Mouse (Mus musculus): ENCODE measurements at regions not wholly inside any gene's neighbourhood (a gene's known extent, or its start where the extent isn't known, plus 50 kb on each side); places are given as distances from the start of the nearest gene placed in this dataset.

DNA sequence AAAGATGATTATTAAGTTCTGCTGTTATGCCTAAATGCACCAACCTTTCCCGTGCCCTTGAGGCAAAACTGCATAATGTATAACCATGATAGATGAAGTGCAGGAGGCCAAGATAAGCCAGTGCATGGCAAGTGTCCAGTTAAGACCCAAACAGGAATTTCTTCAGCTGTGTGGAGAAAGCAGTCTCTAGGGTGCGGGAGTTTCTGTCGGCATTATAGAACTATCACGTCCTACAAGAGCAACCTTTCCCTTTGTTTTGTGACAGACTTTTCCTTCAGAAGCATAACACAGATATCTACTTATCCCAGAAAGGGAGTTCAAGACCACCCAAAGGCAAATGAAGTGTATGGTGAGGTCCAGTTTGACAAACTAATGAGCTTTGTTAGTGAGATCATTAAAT lies 560.1 kb upstream of the Cdh18 start:
- Histone ChIP-seq H3K4me2 (ENCODE audit: low read length) (no peak overlapping the region), H3K36me3 (ENCODE audit: control insufficient read depth, insufficient read depth, low read length) (no peaks in the 10 kb centered on the region), H3K27me3 (ENCODE audit: control insufficient read depth, insufficient read depth, low read depth, low read length) (no peaks in the 10 kb centered on the region), H3K9ac (ENCODE audit: low read depth, low read length) (no peak overlapping the region), H3K4me1 (ENCODE audit: control insufficient read depth, insufficient read depth, low read length) (no peaks in the 10 kb centered on the region), H3K9me3 (replicated peaks; ENCODE audit: control insufficient read depth, low read length, poor library complexity, severe bottlenecking) (no peaks in the 10 kb centered on the region), H3K27ac (ENCODE audit: low read length) (no peak overlapping the region), H3K4me3 (ENCODE audit: low read depth, low read length) (no peak overlapping the region)
- ATAC-seq: no peak
- 84% methylated on average over 4 of the region's 4 CpGs for WGBS

DNA sequence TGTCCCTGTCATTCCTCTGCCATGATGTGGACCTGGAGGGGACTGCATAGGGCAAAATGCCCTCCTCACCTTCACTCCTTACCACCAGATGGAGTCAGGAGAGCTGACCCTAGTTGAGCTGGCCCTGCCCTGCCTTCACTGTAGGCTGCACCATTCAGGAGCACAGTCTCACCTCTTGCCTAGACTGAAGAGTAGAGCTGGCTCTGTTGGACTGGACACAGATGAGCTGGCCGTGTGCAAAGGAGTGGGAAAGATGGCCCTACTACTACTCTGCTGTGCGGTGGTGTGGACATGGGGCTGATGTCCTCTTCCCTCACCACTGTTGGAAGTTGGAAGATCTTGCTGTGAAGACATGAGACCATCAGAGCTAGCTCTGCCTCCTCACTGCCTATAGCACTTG lies 555.5 kb upstream of the Cdh18 start:
- H3K36me3 ChIP-seq (ENCODE audit: control insufficient read depth, insufficient read depth, low read length): no peaks in the 10 kb centered on the region
- no peak for ATAC-seq
- no peaks in the 10 kb centered on the region for H3K27me3 ChIP-seq (ENCODE audit: control insufficient read depth, insufficient read depth, low read depth, low read length)
- no peak overlapping the region for H3K4me2 ChIP-seq (ENCODE audit: low read length)
- H3K4me1 ChIP-seq (ENCODE audit: control insufficient read depth, insufficient read depth, low read length): no peaks in the 10 kb centered on the region
- H3K4me3 ChIP-seq (ENCODE audit: low read depth, low read length): no peak overlapping the region
- WGBS: 75% methylated on average over 2 of the region's 2 CpGs
- no peak overlapping the region for H3K9ac ChIP-seq (ENCODE audit: low read depth, low read length)
- H3K9me3 ChIP-seq (replicated peaks; ENCODE audit: control insufficient read depth, low read length, poor library complexity, severe bottlenecking): no peaks in the 10 kb centered on the region
- H3K27ac ChIP-seq (ENCODE audit: low read length): no peak overlapping the region

DNA sequence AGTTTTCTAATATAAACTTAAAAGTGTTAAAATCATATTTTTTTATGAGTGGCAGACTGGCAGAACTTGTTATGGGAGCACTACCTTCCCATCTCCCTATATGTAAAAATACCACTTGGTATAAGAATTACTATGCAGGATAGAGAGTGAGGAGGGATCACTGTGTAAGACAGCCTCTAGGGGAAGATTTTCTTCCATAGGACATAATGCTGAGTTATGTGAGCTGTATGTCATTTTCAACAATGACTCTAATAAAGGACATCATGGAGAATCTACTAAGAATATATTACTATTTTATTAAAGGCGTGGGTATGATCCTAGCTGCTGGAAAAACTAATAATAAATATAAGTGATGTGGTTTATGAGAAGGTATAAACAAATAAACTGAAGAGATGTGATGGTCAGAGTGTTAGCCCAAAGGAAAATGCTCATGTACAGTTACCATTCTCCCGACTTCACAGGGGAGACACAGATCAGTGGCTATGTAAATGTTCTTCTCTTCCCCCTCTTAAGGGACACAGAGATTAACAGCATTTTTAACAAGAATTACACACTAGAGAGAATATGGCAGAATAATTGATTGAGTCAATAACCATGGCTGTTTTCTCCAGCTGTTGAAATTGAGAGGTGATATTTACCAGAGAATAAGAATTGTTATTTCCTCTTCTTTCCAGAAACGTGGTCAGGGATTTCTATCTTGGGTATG lies 553.5 kb upstream of the Cdh18 start:
- Histone ChIP-seq H3K36me3 (ENCODE audit: control insufficient read depth, insufficient read depth, low read length) (no peaks in the 10 kb centered on the region), H3K27ac (ENCODE audit: low read length) (no peak overlapping the region)
- WGBS: 69% methylated on average over 3 of the region's 3 CpGs

DNA sequence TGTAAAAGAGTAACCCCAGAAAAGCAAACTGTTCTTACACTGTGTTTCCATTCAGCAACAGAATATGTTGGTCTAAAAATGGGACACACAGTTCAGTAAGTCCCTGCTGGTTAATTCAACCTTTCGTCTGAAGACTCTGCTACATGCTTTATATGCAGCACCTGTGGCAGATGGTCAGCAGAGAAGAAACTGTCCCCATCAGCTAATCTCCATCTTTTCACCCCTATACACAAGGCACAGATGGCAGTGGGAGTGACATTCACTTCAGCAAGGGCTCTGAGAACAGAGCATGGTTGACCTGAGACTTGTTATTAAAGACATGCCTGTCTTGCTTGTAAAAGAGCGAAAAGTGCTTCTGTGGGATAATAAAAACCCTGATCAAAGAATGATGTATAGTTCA lies 528.8 kb upstream of the Cdh18 start:
- Histone ChIP-seq H3K27me3 (ENCODE audit: control insufficient read depth, insufficient read depth, low read depth, low read length) (no peaks in the 10 kb centered on the region), H3K4me1 (ENCODE audit: control insufficient read depth, insufficient read depth, low read length) (no peaks in the 10 kb centered on the region), H3K27ac (ENCODE audit: low read length) (no peak overlapping the region), H3K9me3 (replicated peaks; ENCODE audit: control insufficient read depth, low read length, poor library complexity, severe bottlenecking) (no peaks in the 10 kb centered on the region), H3K9ac (ENCODE audit: low read depth, low read length) (no peak overlapping the region), H3K4me3 (ENCODE audit: low read depth, low read length) (no peak overlapping the region), H3K4me2 (ENCODE audit: low read length) (no peak overlapping the region), H3K36me3 (ENCODE audit: control insufficient read depth, insufficient read depth, low read length) (no peaks in the 10 kb centered on the region)
- WGBS: 67% methylated on average over 2 of the region's 2 CpGs
- no peak for ATAC-seq

More for the DNA sequence above, 553.5 kb upstream of the Cdh18 start:
- Histone ChIP-seq H3K4me3 (ENCODE audit: low read depth, low read length) (no peak overlapping the region), H3K27me3 (ENCODE audit: control insufficient read depth, insufficient read depth, low read depth, low read length) (no peaks in the 10 kb centered on the region), H3K4me1 (ENCODE audit: control insufficient read depth, insufficient read depth, low read length) (no peaks in the 10 kb centered on the region), H3K4me2 (ENCODE audit: low read length) (no peak overlapping the region), H3K9me3 (replicated peaks; ENCODE audit: control insufficient read depth, low read length, poor library complexity, severe bottlenecking) (no peaks in the 10 kb centered on the region), H3K9ac (ENCODE audit: low read depth, low read length) (no peak overlapping the region)
- no peak for ATAC-seq

DNA sequence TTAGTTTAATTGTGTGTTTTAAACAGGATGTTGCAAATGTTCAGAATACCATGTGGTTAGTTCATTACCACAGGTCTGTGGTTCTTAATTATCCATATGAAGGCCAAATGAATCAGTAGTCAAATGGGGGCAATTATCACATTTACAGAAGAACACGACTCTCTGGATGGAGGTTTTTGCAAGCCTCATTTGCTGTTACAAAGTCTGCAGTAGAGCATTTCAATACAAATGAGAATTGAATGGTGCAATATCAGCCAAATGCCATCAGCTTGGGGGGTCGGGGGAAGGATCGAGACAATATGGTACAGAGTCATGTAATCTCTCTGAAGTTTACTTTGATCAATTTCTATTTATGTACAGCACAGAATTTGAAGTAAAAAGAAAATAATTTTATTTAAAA lies 518.6 kb upstream of the Cdh18 start:
- no peak overlapping the region for H3K4me3 ChIP-seq (ENCODE audit: low read depth, low read length)
- H3K27me3 ChIP-seq (ENCODE audit: control insufficient read depth, insufficient read depth, low read depth, low read length): no peaks in the 10 kb centered on the region
- no peaks in the 10 kb centered on the region for H3K36me3 ChIP-seq (ENCODE audit: control insufficient read depth, insufficient read depth, low read length)
- H3K4me1 ChIP-seq (ENCODE audit: control insufficient read depth, insufficient read depth, low read length): no peaks in the 10 kb centered on the region
- H3K27ac ChIP-seq (ENCODE audit: low read length): no peak overlapping the region
- no peaks in the 10 kb centered on the region for H3K9me3 ChIP-seq (replicated peaks; ENCODE audit: control insufficient read depth, low read length, poor library complexity, severe bottlenecking)
- ATAC-seq: no peak
- H3K4me2 ChIP-seq (ENCODE audit: low read length): no peak overlapping the region
- no peak overlapping the region for H3K9ac ChIP-seq (ENCODE audit: low read depth, low read length)
- 59% methylated on average over 3 of the region's 3 CpGs for WGBS

DNA sequence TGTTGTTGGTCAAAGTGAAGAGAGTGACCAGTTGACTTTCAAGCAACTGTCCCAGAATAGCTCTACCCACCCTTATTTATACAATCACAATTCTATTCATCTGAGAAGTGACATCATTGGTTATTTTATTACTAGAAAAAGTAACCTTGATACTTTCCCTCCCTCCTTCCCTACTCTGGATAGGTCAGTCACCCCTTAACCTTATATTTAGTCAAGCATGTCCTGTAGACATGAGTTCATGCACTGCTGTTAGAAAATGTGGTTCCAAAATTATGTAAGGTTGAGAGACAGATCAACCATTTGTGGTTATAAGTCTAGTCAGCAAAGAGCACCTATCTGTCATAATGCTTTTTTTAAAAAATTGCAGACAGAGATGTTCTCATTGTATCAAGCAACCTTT lies 502.4 kb upstream of the Cdh18 start:
- no peaks in the 10 kb centered on the region for H3K27me3 ChIP-seq (ENCODE audit: control insufficient read depth, insufficient read depth, low read depth, low read length)
- no peak overlapping the region for H3K27ac ChIP-seq (ENCODE audit: low read length)
- no peaks in the 10 kb centered on the region for H3K4me1 ChIP-seq (ENCODE audit: control insufficient read depth, insufficient read depth, low read length)
- no peak overlapping the region for H3K4me2 ChIP-seq (ENCODE audit: low read length)
- H3K9ac ChIP-seq (ENCODE audit: low read depth, low read length): no peak overlapping the region
- no peak overlapping the region for H3K4me3 ChIP-seq (ENCODE audit: low read depth, low read length)
- ATAC-seq: no peak
- no peaks in the 10 kb centered on the region for H3K36me3 ChIP-seq (ENCODE audit: control insufficient read depth, insufficient read depth, low read length)
- no peaks in the 10 kb centered on the region for H3K9me3 ChIP-seq (replicated peaks; ENCODE audit: control insufficient read depth, low read length, poor library complexity, severe bottlenecking)

DNA sequence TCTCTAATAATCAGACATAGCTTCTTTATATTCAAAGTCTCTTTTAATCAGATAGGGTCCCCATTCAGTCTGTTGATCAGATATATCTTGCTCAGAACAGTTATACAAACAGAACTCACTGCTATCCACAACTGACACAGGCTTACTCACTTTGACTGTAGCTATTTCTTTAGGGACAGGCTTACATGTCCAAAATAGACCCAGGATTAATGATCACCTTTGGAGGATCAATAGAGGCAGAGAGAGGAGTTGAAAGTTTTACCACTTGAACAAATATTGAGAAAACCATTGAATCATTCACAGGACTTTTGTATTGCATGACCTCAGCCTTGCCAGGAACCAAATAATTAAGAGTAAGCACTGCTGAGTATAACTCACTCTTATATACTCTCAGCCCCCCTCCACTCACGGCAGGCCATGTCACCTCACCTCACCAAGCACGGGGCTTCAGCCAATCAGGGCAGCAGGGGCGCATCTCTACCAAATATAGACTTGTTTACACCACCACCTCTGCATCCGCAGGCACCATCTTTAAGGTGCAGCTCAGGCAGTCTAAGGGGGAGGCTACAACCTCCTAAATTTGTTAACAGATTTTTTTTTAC lies 501.8 kb upstream of the Cdh18 start:
- Histone ChIP-seq H3K4me1 (ENCODE audit: control insufficient read depth, insufficient read depth, low read length) (no peaks in the 10 kb centered on the region), H3K9ac (ENCODE audit: low read depth, low read length) (no peak overlapping the region), H3K4me3 (ENCODE audit: low read depth, low read length) (no peak overlapping the region), H3K27me3 (ENCODE audit: control insufficient read depth, insufficient read depth, low read depth, low read length) (no peaks in the 10 kb centered on the region), H3K27ac (ENCODE audit: low read length) (no peak overlapping the region), H3K9me3 (replicated peaks; ENCODE audit: control insufficient read depth, low read length, poor library complexity, severe bottlenecking) (no peaks in the 10 kb centered on the region), H3K36me3 (ENCODE audit: control insufficient read depth, insufficient read depth, low read length) (no peaks in the 10 kb centered on the region), H3K4me2 (ENCODE audit: low read length) (no peak overlapping the region)
- WGBS: 86% methylated on average over 4 of the region's 4 CpGs
- no peak for ATAC-seq

DNA sequence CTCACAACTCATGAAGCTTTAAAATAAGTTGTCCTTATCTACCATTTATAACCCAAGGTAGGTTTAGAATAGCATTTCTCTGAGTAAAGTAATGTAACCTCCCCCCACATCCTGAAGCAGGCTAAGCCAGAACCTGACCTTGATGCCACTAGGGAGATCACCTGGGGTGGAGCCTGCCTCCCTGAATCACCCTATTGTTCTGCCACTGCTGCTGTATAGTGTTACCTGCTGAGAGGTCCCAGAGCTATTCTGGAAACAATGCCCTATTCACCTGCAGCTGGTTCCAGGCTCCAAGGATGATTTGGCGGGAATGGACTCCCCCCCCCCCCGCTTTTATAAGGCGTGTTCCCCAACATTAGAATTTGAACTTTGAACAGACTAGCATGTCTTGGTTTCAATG lies 462.0 kb upstream of the Cdh18 start:
- no peak for ATAC-seq
- 69% methylated on average over 3 of the region's 3 CpGs for WGBS
- no peak overlapping the region for H3K4me3 ChIP-seq (ENCODE audit: low read depth, low read length)
- no peaks in the 10 kb centered on the region for H3K27me3 ChIP-seq (ENCODE audit: control insufficient read depth, insufficient read depth, low read depth, low read length)
- H3K36me3 ChIP-seq (ENCODE audit: control insufficient read depth, insufficient read depth, low read length): no peaks in the 10 kb centered on the region
- H3K9me3 ChIP-seq (replicated peaks; ENCODE audit: control insufficient read depth, low read length, poor library complexity, severe bottlenecking): no peaks in the 10 kb centered on the region
- H3K27ac ChIP-seq (ENCODE audit: low read length): no peak overlapping the region
- H3K4me1 ChIP-seq (ENCODE audit: control insufficient read depth, insufficient read depth, low read length): no peaks in the 10 kb centered on the region
- H3K9ac ChIP-seq (ENCODE audit: low read depth, low read length): no peak overlapping the region
- H3K4me2 ChIP-seq (ENCODE audit: low read length): no peak overlapping the region

DNA sequence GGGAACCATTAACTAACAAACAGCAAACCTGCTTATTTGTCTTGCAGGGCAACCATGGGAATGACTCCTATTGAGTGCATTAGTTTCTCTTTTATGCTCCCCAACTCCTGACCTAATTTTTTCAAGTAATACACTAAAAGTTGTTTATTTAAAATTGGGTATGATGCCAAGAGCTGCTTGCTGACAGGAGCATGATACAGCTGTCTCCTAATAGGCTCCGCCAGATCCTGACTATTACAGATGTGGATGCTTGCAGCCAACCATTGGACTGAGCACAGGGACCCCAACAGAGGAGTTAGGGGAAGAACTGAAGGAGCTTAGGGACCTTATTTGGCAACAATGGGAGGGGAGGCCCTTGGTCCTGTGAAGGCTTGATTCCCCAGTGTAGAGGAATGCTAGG lies 427.1 kb upstream of the Cdh18 start:
- H3K27ac ChIP-seq (ENCODE audit: low read length): no peak overlapping the region
- no peaks in the 10 kb centered on the region for H3K4me1 ChIP-seq (ENCODE audit: control insufficient read depth, insufficient read depth, low read length)
- no peaks in the 10 kb centered on the region for H3K9me3 ChIP-seq (replicated peaks; ENCODE audit: control insufficient read depth, low read length, poor library complexity, severe bottlenecking)
- no peak for ATAC-seq
- H3K4me3 ChIP-seq (ENCODE audit: low read depth, low read length): no peak overlapping the region
- no peaks in the 10 kb centered on the region for H3K27me3 ChIP-seq (ENCODE audit: control insufficient read depth, insufficient read depth, low read depth, low read length)
- no peak overlapping the region for H3K4me2 ChIP-seq (ENCODE audit: low read length)
- no peaks in the 10 kb centered on the region for H3K36me3 ChIP-seq (ENCODE audit: control insufficient read depth, insufficient read depth, low read length)
- no peak overlapping the region for H3K9ac ChIP-seq (ENCODE audit: low read depth, low read length)
- 95% methylated on average over 1 of the region's 1 CpGs for WGBS
